Mouse (Mus musculus): Measurements from ENCODE around the gene Ptprk.

DNA sequence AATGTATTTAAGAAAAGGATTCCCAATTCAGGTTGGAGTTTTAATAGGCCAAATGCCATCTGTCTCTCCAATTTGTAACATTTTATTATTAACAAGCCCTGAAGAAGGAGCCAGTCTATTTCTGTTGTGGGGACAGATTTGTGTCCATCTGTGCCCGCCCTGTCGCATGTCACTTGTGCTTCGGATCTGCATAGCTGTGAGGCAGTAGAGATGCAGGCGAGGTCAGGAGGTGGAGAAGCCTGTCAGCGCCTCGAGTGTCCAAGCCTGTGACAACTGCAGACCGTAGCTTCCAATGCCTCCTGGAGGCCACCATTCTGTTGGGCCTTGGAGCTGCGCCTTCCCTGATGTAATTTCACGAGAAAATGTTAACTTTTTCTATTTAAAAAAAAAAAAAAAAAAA is 417.6 kb downstream of the Ptprk start:
- TF ChIP-seq GATA1 (IDR thresholded peaks at IDR 0.05; ENCODE audit: borderline replicate concordance, low read length) (no peak), FLI1 (IDR thresholded peaks at IDR 0.05; ENCODE audit: low read length) (no peak)

Measured in megakaryocyte, embryonic 14.5 days (primary cell).